Mouse (Mus musculus): Measurements from ENCODE around the gene Dnajc27.

Dnajc27 gene

GRCm38 (mm10) chr12:4080311-4080710 is 2.1 kb upstream of the Dnajc27 start:
- DNase-seq (ENCODE audit: low spot score in 2 of 2): peak; percentile 77

GRCm38 (mm10) chr12:4083441-4083840 is 1.1 kb downstream of the Dnajc27 start:
- DNase-seq (ENCODE audit: low spot score in 2 of 2): no peak

GRCm38 (mm10) chr12:4107383-4107782 is 25.0 kb downstream of the Dnajc27 start:
- DNase-seq (ENCODE audit: low spot score in 2 of 2): peak; percentile 39 to 64

GRCm38 (mm10) chr12:4116132-4116531 is 33.7 kb downstream of the Dnajc27 start:
- no peak for DNase-seq (ENCODE audit: low spot score in 2 of 2)

GRCm38 (mm10) chr12:4117136-4117535 is 34.8 kb downstream of the Dnajc27 start:
- no peak for DNase-seq (ENCODE audit: low spot score in 2 of 2)

- DNase-seq (ENCODE audit: low spot score in 2 of 2): no peak
Observed at GRCm38 (mm10) chr12:4117579-4117978, 35.2 kb downstream of the Dnajc27 start.

GRCm38 (mm10) chr12:4127346-4127745 is 45.0 kb downstream of the Dnajc27 start:
- no peak for DNase-seq (ENCODE audit: low spot score in 2 of 2)

- peak; percentile 17 to 36 for DNase-seq (ENCODE audit: low spot score in 2 of 2)
Observed at GRCm38 (mm10) chr12:4132941-4133846, 50.8 kb downstream of the Dnajc27 start, which contains the start of gene Adcy3. Adcy3 (plus strand) TSS chr12:4133103.

GRCm38 (mm10) chr12:4133847-4134212 is 51.4 kb downstream of the Dnajc27 start:
- DNase-seq (ENCODE audit: low spot score in 2 of 2): no peak

GRCm38 (mm10) chr12:4143179-4143578 is 60.8 kb downstream of the Dnajc27 start:
- no peak for DNase-seq (ENCODE audit: low spot score in 2 of 2)

- no peak for DNase-seq (ENCODE audit: low spot score in 2 of 2)
Observed at GRCm38 (mm10) chr12:4150936-4151335, 68.6 kb downstream of the Dnajc27 start.

GRCm38 (mm10) chr12:4151969-4152368 is 69.6 kb downstream of the Dnajc27 start:
- peak in 1 of 2 experiments; percentile 45 for DNase-seq (ENCODE audit: low spot score in 2 of 2)

- no peak for DNase-seq (ENCODE audit: low spot score in 2 of 2)
Observed at GRCm38 (mm10) chr12:4157466-4157865, 75.1 kb downstream of the Dnajc27 start.

GRCm38 (mm10) chr12:4158179-4158578 is 75.8 kb downstream of the Dnajc27 start:
- no peak for DNase-seq (ENCODE audit: low spot score in 2 of 2)

GRCm38 (mm10) chr12:4158868-4159632 is 76.7 kb downstream of the Dnajc27 start:
- DNase-seq (ENCODE audit: low spot score in 2 of 2): no peak
